Mouse (Mus musculus): ENCODE measurements at regions not wholly inside any gene's neighbourhood (a gene's known extent, or its start where the extent isn't known, plus 50 kb on each side); places are given as distances from the start of the nearest gene placed in this dataset.

- TF ChIP-seq GATA1 (IDR thresholded peaks at IDR 0.05; ENCODE audit: low read length) (no peak), TAL1 (IDR thresholded peaks at IDR 0.05; ENCODE audit: low read length) (no peak)
Observed at GRCm38 (mm10) chr1:35936362-35937093, 131.7 kb upstream of the Hs6st1 start.

Data from erythroblast, embryonic 14.5 days (primary cell).